Mouse (Mus musculus) hindbrain, embryonic 12.5 days (tissue): ENCODE measurements around the gene Art1. TPM values are rescaled to one million over a fixed set of nuclear protein-coding genes. Genes with fewer than 3 reads are reported as not detected.
A peak's percentile ranks its signal among the peaks of the same experiment; 100 is the strongest.

Source experiments
- ATAC-seq: fragments of 200-750 bp; cut with Nextera tagmentation; 2 replicates; pipeline ENCODE4 v1.8.0; 2017; ENCODE audit warnings: moderate TSS enrichment; ENCODE audit not compliant: low FRiP score
- H3K27ac ChIP-seq: fragments of 300-500 bp; sonication (generic); 2 replicates; pipeline ENCODE4 v1.5.1; 2016; ENCODE audit warnings: mild to moderate bottlenecking
- H3K27me3 ChIP-seq: fragments of 300-500 bp; sonication (generic); 2 replicates; pipeline ENCODE4 v1.6.1; 2016; ENCODE audit warnings: mild to moderate bottlenecking
- H3K36me3 ChIP-seq: fragments of 300-500 bp; sonication (generic); 2 replicates; pipeline ENCODE4 v1.6.1; 2016; ENCODE audit warnings: mild to moderate bottlenecking
- H3K4me1 ChIP-seq: fragments of 300-500 bp; sonication (generic); 2 replicates; pipeline ENCODE4 v1.6.1; 2016
- H3K4me2 ChIP-seq: fragments of 300-500 bp; sonication (generic); replicated peaks from 2 replicates; pipeline ENCODE4 v1.6.1; 2016; ENCODE audit warnings: mild to moderate bottlenecking
- H3K4me3 ChIP-seq: fragments of 300-500 bp; sonication (generic); 2 replicates; pipeline ENCODE4 v1.5.1; 2016; ENCODE audit warnings: mild to moderate bottlenecking
- H3K9ac ChIP-seq: fragments of 300-500 bp; sonication (generic); 2 replicates; pipeline ENCODE4 v1.6.1; 2016; ENCODE audit warnings: mild to moderate bottlenecking, moderate library complexity
- H3K9me3 ChIP-seq: fragments of 300-500 bp; sonication (generic); replicated peaks from 2 replicates; pipeline ENCODE4 v1.6.1; 2016; ENCODE audit warnings: mild to moderate bottlenecking
- WGBS: fragments of 180-500 bp; shearing (Covaris S2); methylation state at CpG from one replicate; pipeline ENCODE4 v1.1.7; 2016; 5-methylcytosine and 5-hydroxymethylcytosine counted together
- polyA plus RNA-seq: library from polyadenylated mRNA; unstranded; fragments of >200 nt; fragmentation: Nextera tagmentation; extraction: Ambion mirVana; gene quantifications from 2 replicates; pipeline ENCODE4 v1.2.1, GENCODE M21; 2016

The Art1 gene
- polyA plus RNA-seq, 1 experiment from 2014 or later, result 1.2 TPM

GRCm38 (mm10) chr7:102113151-102113729 lies 11.7 kb downstream of the Art1 start:
- Histone ChIP-seq H3K27ac (no peak overlapping the region), H3K4me3 (no peak overlapping the region), H3K27me3 (no peaks in the 10 kb centered on the region), H3K36me3 (peaks cover 2% of the 10 kb centered on the region; the same call in 1 of the 2 replicates), H3K4me1 (no peaks in the 10 kb centered on the region), H3K4me2 (no peak overlapping the region), H3K9ac (no peak overlapping the region), H3K9me3 (no peaks in the 10 kb centered on the region)
- ATAC-seq, result 0 out of 2 replicates have a peak, but pooled peaks have one; percentile 13
- WGBS, result 83% methylated on average over 45 of the region's 45 CpGs

GRCm38 (mm10) chr7:102116579-102117331 lies 15.2 kb downstream of the Art1 start, which contains the start of gene Chrna10:
Gene Chrna10 (minus strand): TSS chr7:102116828.
- H3K36me3 ChIP-seq, result peaks cover 36% of the 10 kb centered on the region
- no peaks in the 10 kb centered on the region for H3K4me1 ChIP-seq
- no peak within 1 kb of the TSS for H3K4me2 ChIP-seq
- H3K9me3 ChIP-seq, result no peaks in the 10 kb centered on the region
- no peak within 1 kb of the TSS for H3K27ac ChIP-seq
- H3K4me3 ChIP-seq, result no peak within 1 kb of the TSS
- ATAC-seq, result no peak
- H3K27me3 ChIP-seq, result no peaks in the 10 kb centered on the region
- 57% methylated on average over 7 of the region's 7 CpGs for WGBS
- no peak within 1 kb of the TSS for H3K9ac ChIP-seq

DNA sequence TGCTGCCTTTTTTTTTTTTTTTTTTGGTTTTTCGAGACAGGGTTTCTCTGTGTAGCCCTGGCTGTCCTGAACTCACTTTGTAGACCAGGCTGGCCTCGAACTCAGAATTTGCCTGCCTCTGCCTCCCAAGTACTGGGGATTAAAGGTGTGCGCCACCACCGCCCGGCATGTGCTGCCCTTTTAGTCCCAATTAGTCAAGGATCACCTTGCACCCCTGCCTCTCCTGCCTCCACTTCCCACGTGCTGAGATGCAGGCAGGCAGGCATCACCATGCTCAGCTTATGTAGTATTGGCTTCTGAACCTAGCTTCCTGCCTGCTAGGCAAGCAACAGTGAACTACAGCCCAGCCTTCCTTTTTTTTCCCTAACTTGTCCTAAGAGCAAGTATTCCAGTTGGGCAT lies 15.8 kb downstream of the Art1 start:
- ATAC-seq, result no peak
- H3K4me1 ChIP-seq, result no peaks in the 10 kb centered on the region
- no peak overlapping the region for H3K4me3 ChIP-seq
- H3K27me3 ChIP-seq, result no peaks in the 10 kb centered on the region
- no peak overlapping the region for H3K27ac ChIP-seq
- H3K4me2 ChIP-seq, result no peak overlapping the region
- no peaks in the 10 kb centered on the region for H3K9me3 ChIP-seq
- no peak overlapping the region for H3K9ac ChIP-seq
- peaks cover 43% of the 10 kb centered on the region for H3K36me3 ChIP-seq
- WGBS, result 80% methylated on average over 6 of the region's 6 CpGs

DNA sequence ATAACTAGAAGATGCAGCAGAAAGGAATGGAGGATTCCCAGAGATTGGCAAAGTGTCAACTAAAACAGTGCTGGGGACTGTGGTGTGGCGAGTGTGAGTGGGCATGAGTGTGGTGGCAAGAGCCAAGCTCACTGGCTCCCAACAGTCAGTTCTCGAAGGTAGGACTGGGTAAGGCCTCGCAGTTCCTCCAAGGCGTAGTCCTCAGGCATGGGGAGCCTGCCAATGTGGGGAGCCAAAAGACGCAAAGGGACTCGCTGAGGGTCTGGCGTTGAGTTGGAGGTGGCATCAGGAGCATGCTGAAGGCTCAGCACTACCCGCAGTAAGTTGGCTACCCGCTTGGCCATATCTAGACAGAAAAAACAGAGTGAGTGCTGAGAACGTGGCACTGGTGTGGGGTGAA lies 18.8 kb downstream of the Art1 start:
- 95% methylated on average over 10 of the region's 10 CpGs for WGBS
- Histone ChIP-seq H3K9me3 (no peaks in the 10 kb centered on the region), H3K27me3 (no peaks in the 10 kb centered on the region), H3K9ac (no peak overlapping the region), H3K27ac (no peak overlapping the region), H3K4me1 (no peaks in the 10 kb centered on the region), H3K4me3 (no peak overlapping the region), H3K4me2 (no peak overlapping the region), H3K36me3 (peaks cover 72% of the 10 kb centered on the region)
- no peak for ATAC-seq

DNA sequence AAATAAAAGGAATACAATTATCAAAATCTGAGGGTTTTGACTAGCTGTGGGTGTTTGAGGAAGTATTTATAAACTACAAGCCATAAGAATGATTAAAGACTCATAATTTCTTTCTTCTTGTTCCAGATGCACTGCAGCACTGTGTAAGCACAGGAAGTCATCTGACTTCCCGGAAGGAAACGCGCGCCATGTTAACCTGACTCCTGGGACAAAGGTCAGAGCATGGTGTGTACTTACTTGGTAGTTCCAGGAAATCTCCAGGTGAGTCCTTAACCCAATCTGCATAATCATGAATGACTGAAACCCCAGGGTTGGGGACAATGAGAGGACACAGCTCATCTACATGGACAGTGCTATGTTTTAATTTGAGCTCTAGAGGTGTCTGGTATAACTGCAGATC lies 30.9 kb downstream of the Art1 start:
- H3K36me3 ChIP-seq, result peaks cover 68% of the 10 kb centered on the region
- H3K27ac ChIP-seq, result no peak overlapping the region
- no peaks in the 10 kb centered on the region for H3K4me1 ChIP-seq
- H3K4me3 ChIP-seq, result no peak overlapping the region
- H3K4me2 ChIP-seq, result no peak overlapping the region
- H3K9me3 ChIP-seq, result no peaks in the 10 kb centered on the region
- 93% methylated on average over 4 of the region's 4 CpGs for WGBS
- no peak overlapping the region for H3K9ac ChIP-seq
- ATAC-seq, result no peak
- no peaks in the 10 kb centered on the region for H3K27me3 ChIP-seq

DNA sequence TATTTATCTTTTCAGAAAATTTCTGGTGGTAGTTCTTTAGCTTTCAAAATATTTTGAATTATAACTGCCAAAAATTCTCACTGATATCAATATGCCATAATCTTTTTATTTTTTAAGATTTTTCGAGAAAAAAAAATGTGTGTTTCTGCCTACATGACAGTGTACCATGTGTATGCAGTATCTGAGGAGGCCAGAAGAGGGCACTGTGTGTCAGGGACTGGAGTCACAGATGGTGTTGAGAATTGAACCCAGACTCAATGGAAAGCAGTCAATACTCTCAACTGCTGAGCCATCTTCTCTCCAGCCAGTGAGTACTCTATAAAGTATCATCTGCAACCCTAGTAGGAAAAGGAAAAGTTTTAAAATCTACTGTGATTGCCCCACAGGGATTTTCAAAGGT lies 35.9 kb downstream of the Art1 start:
- WGBS, result 91% methylated on average over 1 of the region's 1 CpGs
- H3K9me3 ChIP-seq, result no peaks in the 10 kb centered on the region
- ATAC-seq, result no peak

GRCm38 (mm10) chr7:102137898-102138297 lies 36.4 kb downstream of the Art1 start:
- Histone ChIP-seq H3K4me3 (no peak overlapping the region), H3K36me3 (peaks cover 68% of the 10 kb centered on the region), H3K4me2 (no peak overlapping the region), H3K9ac (no peak overlapping the region), H3K9me3 (no peaks in the 10 kb centered on the region), H3K4me1 (no peaks in the 10 kb centered on the region), H3K27ac (no peak overlapping the region), H3K27me3 (no peaks in the 10 kb centered on the region)
- over 99% methylated on average over 5 of the region's 5 CpGs for WGBS
- no peak for ATAC-seq

More for the DNA sequence above, 35.9 kb downstream of the Art1 start:
- Histone ChIP-seq H3K4me3 (no peak overlapping the region), H3K9ac (no peak overlapping the region), H3K4me1 (no peaks in the 10 kb centered on the region), H3K4me2 (no peak overlapping the region), H3K27ac (no peak overlapping the region), H3K36me3 (peaks cover 73% of the 10 kb centered on the region), H3K27me3 (no peaks in the 10 kb centered on the region)

DNA sequence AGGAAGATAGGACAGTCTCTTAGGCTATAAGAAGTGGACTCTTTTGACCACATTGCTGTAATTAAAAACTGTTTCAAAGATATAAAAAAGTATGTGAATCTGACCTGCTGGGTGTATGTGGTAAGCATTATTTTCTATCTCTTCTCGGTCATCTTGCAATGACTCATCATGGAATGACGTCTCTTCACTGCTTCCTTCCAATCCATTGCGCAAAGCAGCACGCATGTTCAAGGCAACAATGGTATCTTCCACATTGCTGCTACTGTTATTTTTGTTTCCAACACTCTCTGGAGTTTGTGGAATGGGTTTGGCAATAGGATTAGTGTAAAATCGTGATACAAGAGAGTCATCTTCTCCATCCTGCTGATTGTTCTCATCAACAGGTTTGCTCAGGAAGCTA lies 52.1 kb downstream of the Art1 start:
- H3K9me3 ChIP-seq, result no peaks in the 10 kb centered on the region
- WGBS, result 97% methylated on average over 5 of the region's 5 CpGs
- H3K4me2 ChIP-seq, result no peak overlapping the region
- H3K4me1 ChIP-seq, result no peaks in the 10 kb centered on the region
- no peak for ATAC-seq
- H3K36me3 ChIP-seq, result peaks cover 49% of the 10 kb centered on the region
- H3K4me3 ChIP-seq, result no peak overlapping the region
- no peak overlapping the region for H3K27ac ChIP-seq
- no peaks in the 10 kb centered on the region for H3K27me3 ChIP-seq
- no peak overlapping the region for H3K9ac ChIP-seq

Other genes starting within 250 kb of the Art1 start
- gene Folr2, start 244.5 kb upstream of the Art1 start, polyA plus RNA-seq, result 1.7 and 1.9 TPM in 2 replicates
- gene Anapc15, start 238.0 kb upstream of the Art1 start, polyA plus RNA-seq, result 74.9 and 86.7 TPM in 2 replicates
- gene Folr1, start 231.0 kb upstream of the Art1 start, polyA plus RNA-seq, result 11.5 and 12.7 TPM in 2 replicates
- 129 and 130 TPM in 2 replicates for gene Lamtor1, start 195.8 kb upstream of the Art1 start, polyA plus RNA-seq
- gene Tomt, start 195.4 kb upstream of the Art1 start, polyA plus RNA-seq, result 0.48 and 0.81 TPM in 2 replicates
- 9.4 and 10.1 TPM in 2 replicates for gene Lrrc51, start 167.8 kb upstream of the Art1 start, polyA plus RNA-seq
- 99.2 and 100 TPM in 2 replicates for gene Numa1, start 167.6 kb upstream of the Art1 start, polyA plus RNA-seq
- 3.9 and 5.4 TPM in 2 replicates for gene Il18bp, start 83.1 kb upstream of the Art1 start, polyA plus RNA-seq
- gene Rnf121, start 36.3 kb upstream of the Art1 start, polyA plus RNA-seq, result 29.2 and 31.6 TPM in 2 replicates
- 34.6 and 37.3 TPM in 2 replicates for gene Xndc1, start 36.2 kb upstream of the Art1 start, polyA plus RNA-seq
- gene Xntrpc, start 36.0 kb upstream of the Art1 start, polyA plus RNA-seq, result 2.5 and 3.0 TPM in 2 replicates
- 0.21 TPM in 1 of 2 replicates, not detected in the other for gene Trpc2, start 18.6 kb upstream of the Art1 start, polyA plus RNA-seq
- gene Art5, start 7.7 kb downstream of the Art1 start, polyA plus RNA-seq, result 1.1 and 1.3 TPM in 2 replicates
- gene Chrna10, start 15.1 kb downstream of the Art1 start, polyA plus RNA-seq, result not detected in 2 replicates
- 42.0 and 42.3 TPM in 2 replicates for gene Nup98, start 108.4 kb downstream of the Art1 start, polyA plus RNA-seq
- gene Pgap2, start 108.5 kb downstream of the Art1 start, polyA plus RNA-seq, result 57.1 and 61.0 TPM in 2 replicates
- gene Rhog, start 154.3 kb downstream of the Art1 start, polyA plus RNA-seq, result 29.8 and 29.9 TPM in 2 replicates
- gene Stim1, start 166.1 kb downstream of the Art1 start, polyA plus RNA-seq, result 14.8 and 17.1 TPM in 2 replicates